Mouse (Mus musculus): ENCODE measurements around the gene Tmsb15l. TPM values are rescaled to one million over a fixed set of nuclear protein-coding genes. Genes with fewer than 3 reads are reported as not detected.

Gene Tmsb15l
- total RNA-seq, 2 experiments from 2014 or later = 10.4 TPM; not detected in 1

Other genes starting within 250 kb of the Tmsb15l start
- 95.1 and 96.8 TPM in 2 replicates for gene Morf4l2, start 233.2 kb downstream of the Tmsb15l start, total RNA-seq (2015)
- gene Morf4l2, start 233.2 kb downstream of the Tmsb15l start, total RNA-seq (2017) = 258 and 278 TPM in 2 replicates
- gene Glra4, start 196.7 kb downstream of the Tmsb15l start, total RNA-seq (2015) = not detected in 2 replicates
- not detected in 2 replicates for gene Glra4, start 196.7 kb downstream of the Tmsb15l start, total RNA-seq (2017)
- gene Plp1, start 154.2 kb downstream of the Tmsb15l start, total RNA-seq (2015) = 0.11 and 0.38 TPM in 2 replicates
- gene Plp1, start 154.2 kb downstream of the Tmsb15l start, total RNA-seq (2017) = 0.08 TPM in 1 of 2 replicates, not detected in the other
- gene Rab9b, start 108.1 kb downstream of the Tmsb15l start, total RNA-seq (2015) = not detected in 2 replicates
- not detected in 2 replicates for gene Rab9b, start 108.1 kb downstream of the Tmsb15l start, total RNA-seq (2017)
- gene H2bfm, start 49.5 kb downstream of the Tmsb15l start, total RNA-seq (2015) = not detected in 2 replicates
- gene H2bfm, start 49.5 kb downstream of the Tmsb15l start, total RNA-seq (2017) = not detected in 2 replicates
- gene Tmsb15b2, start 1.4 kb downstream of the Tmsb15l start, total RNA-seq (2015) = 8.5 and 14.0 TPM in 2 replicates
- not detected in 2 replicates for gene Tmsb15b2, start 1.4 kb downstream of the Tmsb15l start, total RNA-seq (2017)
- gene Tmsb15b1, start within 50 bp of the Tmsb15l start, total RNA-seq (2015) = 3.6 and 5.0 TPM in 2 replicates
- gene Tmsb15b1, start within 50 bp of the Tmsb15l start, total RNA-seq (2017) = 1.3 and 4.1 TPM in 2 replicates
- gene Zcchc18, start 16.3 kb upstream of the Tmsb15l start, total RNA-seq (2015) = 0.29 and 0.46 TPM in 2 replicates
- not detected in 2 replicates for gene Zcchc18, start 16.3 kb upstream of the Tmsb15l start, total RNA-seq (2017)
- 3.3 and 6.2 TPM in 2 replicates for gene Slc25a53, start 61.4 kb upstream of the Tmsb15l start, total RNA-seq (2015)
- 2.8 and 10.8 TPM in 2 replicates for gene Slc25a53, start 61.4 kb upstream of the Tmsb15l start, total RNA-seq (2017)
- 3.2 and 4.8 TPM in 2 replicates for gene Fam199x, start 72.7 kb upstream of the Tmsb15l start, total RNA-seq (2015)
- gene Fam199x, start 72.7 kb upstream of the Tmsb15l start, total RNA-seq (2017) = 6.6 and 6.9 TPM in 2 replicates
- gene Esx1, start 145.2 kb upstream of the Tmsb15l start, total RNA-seq (2015) = not detected in 2 replicates
- not detected in 2 replicates for gene Esx1, start 145.2 kb upstream of the Tmsb15l start, total RNA-seq (2017)